Mouse (Mus musculus) limb, embryonic 11.5 days (tissue): ENCODE measurements at regions not wholly inside any gene's neighbourhood (a gene's known extent, or its start where the extent isn't known, plus 50 kb on each side); places are given as distances from the start of the nearest gene placed in this dataset.

Source experiments
- ATAC-seq: fragments of 200-750 bp; cut with Nextera tagmentation; 2 replicates; pipeline ENCODE4 v1.8.0; 2017; ENCODE audit warnings: low read depth; ENCODE audit not compliant: insufficient number of reproducible peaks, low FRiP score, low TSS enrichment
- DNase-seq: peaks from one replicate; pipeline ENCODE4 v3.0.0-alpha.2; 2015; ENCODE audit warnings: low spot score
- H3K27ac ChIP-seq: fragments of 300-500 bp; sonication (generic); replicated peaks from 2 replicates; pipeline ENCODE4 v1.5.1; 2014; ENCODE audit warnings: low read depth, mild to moderate bottlenecking, low read length
- H3K27me3 ChIP-seq: fragments of 300-500 bp; sonication (generic); 2 replicates; pipeline ENCODE4 v1.6.1; 2014; ENCODE audit warnings: mild to moderate bottlenecking, low read length, mixed read lengths; ENCODE audit not compliant: control insufficient read depth, insufficient read depth
- H3K36me3 ChIP-seq: fragments of 300-500 bp; sonication (generic); 2 replicates; pipeline ENCODE4 v1.6.1; 2014; ENCODE audit warnings: mild to moderate bottlenecking, low read length, moderate library complexity, mixed read lengths; ENCODE audit not compliant: control insufficient read depth, insufficient read depth
- H3K4me1 ChIP-seq: fragments of 300-500 bp; sonication (generic); 2 replicates; pipeline ENCODE4 v1.6.1; 2014; ENCODE audit warnings: low read length, mixed read lengths; ENCODE audit not compliant: control insufficient read depth, insufficient read depth
- H3K4me2 ChIP-seq: fragments of 300-500 bp; sonication (generic); 2 replicates; pipeline ENCODE4 v1.6.1; 2014; ENCODE audit warnings: low read depth, mild to moderate bottlenecking, moderate library complexity; ENCODE audit not compliant: severe bottlenecking
- H3K4me3 ChIP-seq: fragments of 300-500 bp; sonication (generic); 2 replicates; pipeline ENCODE4 v1.5.1; 2014; ENCODE audit warnings: low read depth, low read length
- H3K9ac ChIP-seq: fragments of 300-500 bp; sonication (generic); 2 replicates; pipeline ENCODE4 v1.6.1; 2014; ENCODE audit warnings: mild to moderate bottlenecking, low read length
- H3K9me3 ChIP-seq: fragments of 300-500 bp; sonication (generic); 2 replicates; pipeline ENCODE4 v1.6.1; 2016; ENCODE audit warnings: low read length; ENCODE audit not compliant: control insufficient read depth
- WGBS: fragments of 180-500 bp; shearing (Covaris S2); extraction: QIAGEN DNeasy Blood & Tissue Kit; methylation state at CpG from one replicate; pipeline ENCODE4 v1.1.7; 2014; 5-methylcytosine and 5-hydroxymethylcytosine counted together

- Histone ChIP-seq H3K27me3 (no peaks in the 10 kb centered on the region), H3K36me3 (no peaks in the 10 kb centered on the region), H3K4me1 (no peaks in the 10 kb centered on the region), H3K9ac (no peak overlapping the region), H3K4me3 (no peak overlapping the region), H3K9me3 (no peaks in the 10 kb centered on the region), H3K27ac (no peak overlapping the region), H3K4me2 (no peak overlapping the region)
- DNase-seq (no peak), ATAC-seq (no peak)
- WGBS = 41% methylated on average over 3 of the region's 3 CpGs
Measured at GRCm38 (mm10) chr5:45027876-45028275, 228.4 kb upstream of the Ldb2 start.

GRCm38 (mm10) chr5:45025383-45025782, 225.9 kb upstream of the Ldb2 start:
- no peak for DNase-seq
- H3K9me3 ChIP-seq = no peaks in the 10 kb centered on the region
- ATAC-seq = no peak
- 89% methylated on average over 2 of the region's 2 CpGs for WGBS
- no peaks in the 10 kb centered on the region for H3K36me3 ChIP-seq
- no peak overlapping the region for H3K27ac ChIP-seq
- H3K4me3 ChIP-seq = no peak overlapping the region
- H3K27me3 ChIP-seq = no peaks in the 10 kb centered on the region
- H3K9ac ChIP-seq = no peak overlapping the region
- no peaks in the 10 kb centered on the region for H3K4me1 ChIP-seq
- no peak overlapping the region for H3K4me2 ChIP-seq

- H3K9me3 ChIP-seq = no peaks in the 10 kb centered on the region
- H3K27ac ChIP-seq = no peak overlapping the region
- ATAC-seq (no peak), DNase-seq (no peak)
- no peaks in the 10 kb centered on the region for H3K36me3 ChIP-seq
- 26% methylated on average over 2 of the region's 2 CpGs for WGBS
- no peak overlapping the region for H3K9ac ChIP-seq
- H3K27me3 ChIP-seq = no peaks in the 10 kb centered on the region
- no peaks in the 10 kb centered on the region for H3K4me1 ChIP-seq
- H3K4me3 ChIP-seq = no peak overlapping the region
- no peak overlapping the region for H3K4me2 ChIP-seq
Measured at GRCm38 (mm10) chr5:45007930-45008329, 208.4 kb upstream of the Ldb2 start.

- Histone ChIP-seq H3K9me3 (no peaks in the 10 kb centered on the region), H3K4me2 (no peak overlapping the region), H3K27me3 (no peaks in the 10 kb centered on the region), H3K27ac (no peak overlapping the region), H3K4me1 (no peaks in the 10 kb centered on the region), H3K36me3 (no peaks in the 10 kb centered on the region), H3K9ac (no peak overlapping the region), H3K4me3 (no peak overlapping the region)
- DNase-seq (no peak), ATAC-seq (no peak)
Measured at GRCm38 (mm10) chr5:45000996-45001395, 201.5 kb upstream of the Ldb2 start.

GRCm38 (mm10) chr5:44999032-44999431, 199.6 kb upstream of the Ldb2 start:
- H3K4me3 ChIP-seq = no peak overlapping the region
- DNase-seq (peak; percentile 36), ATAC-seq (no peak)
- H3K9me3 ChIP-seq = no peaks in the 10 kb centered on the region
- no peak overlapping the region for H3K9ac ChIP-seq
- H3K27me3 ChIP-seq = no peaks in the 10 kb centered on the region
- WGBS = 39% methylated on average over 3 of the region's 3 CpGs
- no peak overlapping the region for H3K27ac ChIP-seq
- no peak overlapping the region for H3K4me2 ChIP-seq
- H3K36me3 ChIP-seq = no peaks in the 10 kb centered on the region
- no peaks in the 10 kb centered on the region for H3K4me1 ChIP-seq

- WGBS = 17% methylated on average over 9 of the region's 9 CpGs
- Histone ChIP-seq H3K4me3 (no peak overlapping the region), H3K4me2 (no peak overlapping the region), H3K27me3 (no peaks in the 10 kb centered on the region), H3K36me3 (no peaks in the 10 kb centered on the region), H3K27ac (peak overlapping the region; percentile 93), H3K4me1 (no peaks in the 10 kb centered on the region), H3K9ac (no peak overlapping the region), H3K9me3 (no peaks in the 10 kb centered on the region)
- DNase-seq (peak; percentile 83), ATAC-seq (peak; percentile 82)
Measured at GRCm38 (mm10) chr5:44975456-44976195, 176.1 kb upstream of the Ldb2 start.

- ATAC-seq = peak; percentile 93
- Histone ChIP-seq H3K27me3 (no peaks in the 10 kb centered on the region), H3K4me2 (no peak overlapping the region), H3K27ac (peak overlapping the region; percentile 83), H3K4me3 (no peak overlapping the region), H3K9ac (no peak overlapping the region), H3K9me3 (no peaks in the 10 kb centered on the region), H3K36me3 (no peaks in the 10 kb centered on the region), H3K4me1 (peaks cover 14% of the 10 kb centered on the region)
- peak; percentile 78 for DNase-seq
- WGBS = 9% methylated on average over 7 of the region's 7 CpGs
Measured at GRCm38 (mm10) chr5:44943023-44943921, 143.8 kb upstream of the Ldb2 start.

- Histone ChIP-seq H3K27me3 (no peaks in the 10 kb centered on the region), H3K27ac (peak overlapping the region; percentile 83; the same call in 1 of the 2 replicates), H3K36me3 (no peaks in the 10 kb centered on the region), H3K9me3 (no peaks in the 10 kb centered on the region), H3K4me1 (peaks cover 14% of the 10 kb centered on the region), H3K4me2 (no peak overlapping the region), H3K9ac (no peak overlapping the region), H3K4me3 (no peak overlapping the region)
- DNase-seq (no peak), ATAC-seq (0 out of 2 replicates have a peak, but pooled peaks have one; percentile 12)
- 38% methylated on average over 2 of the region's 2 CpGs for WGBS
Measured at GRCm38 (mm10) chr5:44942575-44942974, 143.1 kb upstream of the Ldb2 start.
